Mouse (Mus musculus): Measurements from ENCODE around the gene Strn. TPM values are rescaled to one million over a fixed set of nuclear protein-coding genes. Genes with fewer than 3 reads are reported as not detected.

The Strn gene
- polyA plus RNA-seq, 1 experiment from 2014 or later: 6.3 TPM

DNA sequence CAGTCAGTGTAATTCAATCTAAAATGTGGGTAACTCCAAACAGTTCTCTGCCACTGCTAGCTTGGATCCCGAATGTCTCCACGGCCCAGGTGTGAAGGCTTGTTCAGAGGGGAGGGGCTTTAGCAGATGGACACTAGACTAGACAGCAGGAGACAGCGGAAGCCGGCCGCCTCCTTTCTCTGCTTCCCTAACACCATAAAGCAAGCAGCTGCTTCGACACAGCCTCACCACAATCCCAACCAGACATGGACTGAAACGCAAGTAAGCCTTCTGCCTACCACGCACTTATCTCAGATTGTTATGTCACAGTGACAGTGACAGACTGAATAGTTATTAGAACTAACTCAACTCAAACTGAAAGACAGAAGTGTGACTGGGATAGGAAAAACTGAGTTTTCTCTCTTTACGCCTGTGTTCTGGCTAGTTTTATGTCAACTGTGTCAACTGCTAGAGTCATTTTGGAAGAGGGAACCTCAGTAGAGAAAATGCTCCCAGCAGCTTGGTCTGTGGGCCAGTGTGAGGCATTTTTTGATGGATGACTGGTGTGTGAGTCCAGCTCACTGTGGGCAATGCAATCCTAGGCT, 71.9 kb downstream of the Strn start:
- no peak overlapping the region for H3K27ac ChIP-seq (replicated peaks; ENCODE audit: low read depth, low read length)
- DNase-seq (ENCODE audit: low spot score) (no peak), ATAC-seq (ENCODE audit: insufficient number of reproducible peaks, low FRiP score, low TSS enrichment, low read depth) (no peak)
- H3K4me1 ChIP-seq (ENCODE audit: control insufficient read depth, insufficient read depth, low read length): no peaks in the 10 kb centered on the region
- no peaks in the 10 kb centered on the region for H3K27me3 ChIP-seq (ENCODE audit: control insufficient read depth, insufficient read depth, low read length)
- WGBS: 84% methylated on average over 9 of the region's 9 CpGs
- no peaks in the 10 kb centered on the region for H3K9me3 ChIP-seq (ENCODE audit: control insufficient read depth, low read length)
- H3K4me3 ChIP-seq (ENCODE audit: low read depth, low read length): no peak overlapping the region
- no peak overlapping the region for H3K4me2 ChIP-seq (ENCODE audit: low read depth, severe bottlenecking)
- peaks cover 3% of the 10 kb centered on the region for H3K36me3 ChIP-seq (ENCODE audit: control insufficient read depth, insufficient read depth, low read length)
- no peak overlapping the region for H3K9ac ChIP-seq (ENCODE audit: low read length)

DNA sequence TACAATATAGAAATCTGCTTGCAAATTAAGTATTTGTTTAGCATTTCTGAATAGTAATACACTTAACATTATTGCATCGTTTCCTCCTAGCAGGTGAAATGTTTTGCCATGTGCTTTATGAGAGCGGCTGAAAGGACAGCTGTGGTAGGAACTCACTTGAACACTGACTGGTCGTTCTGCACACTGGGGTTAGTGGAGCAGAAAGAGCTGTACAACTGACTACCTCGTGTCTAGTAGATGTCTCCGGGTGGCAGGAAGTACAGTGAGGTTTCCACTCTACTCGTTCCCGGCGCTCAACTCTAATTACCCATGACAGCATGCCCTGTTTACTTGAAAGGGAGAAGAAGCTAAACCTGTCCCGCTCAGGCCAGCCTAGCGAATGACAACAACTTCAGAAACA, 82.2 kb downstream of the Strn start:
- DNase-seq (ENCODE audit: low spot score) (no peak), ATAC-seq (ENCODE audit: insufficient number of reproducible peaks, low FRiP score, low TSS enrichment, low read depth) (no peak)
- no peaks in the 10 kb centered on the region for H3K9me3 ChIP-seq (ENCODE audit: control insufficient read depth, low read length)
- H3K27me3 ChIP-seq (ENCODE audit: control insufficient read depth, insufficient read depth, low read length): no peaks in the 10 kb centered on the region
- no peak overlapping the region for H3K9ac ChIP-seq (ENCODE audit: low read length)
- no peak overlapping the region for H3K4me3 ChIP-seq (ENCODE audit: low read depth, low read length)
- 82% methylated on average over 10 of the region's 10 CpGs for WGBS
- no peak overlapping the region for H3K27ac ChIP-seq (replicated peaks; ENCODE audit: low read depth, low read length)
- H3K36me3 ChIP-seq (ENCODE audit: control insufficient read depth, insufficient read depth, low read length): peaks cover 9% of the 10 kb centered on the region
- no peaks in the 10 kb centered on the region for H3K4me1 ChIP-seq (ENCODE audit: control insufficient read depth, insufficient read depth, low read length)
- no peak overlapping the region for H3K4me2 ChIP-seq (ENCODE audit: low read depth, severe bottlenecking)

DNA sequence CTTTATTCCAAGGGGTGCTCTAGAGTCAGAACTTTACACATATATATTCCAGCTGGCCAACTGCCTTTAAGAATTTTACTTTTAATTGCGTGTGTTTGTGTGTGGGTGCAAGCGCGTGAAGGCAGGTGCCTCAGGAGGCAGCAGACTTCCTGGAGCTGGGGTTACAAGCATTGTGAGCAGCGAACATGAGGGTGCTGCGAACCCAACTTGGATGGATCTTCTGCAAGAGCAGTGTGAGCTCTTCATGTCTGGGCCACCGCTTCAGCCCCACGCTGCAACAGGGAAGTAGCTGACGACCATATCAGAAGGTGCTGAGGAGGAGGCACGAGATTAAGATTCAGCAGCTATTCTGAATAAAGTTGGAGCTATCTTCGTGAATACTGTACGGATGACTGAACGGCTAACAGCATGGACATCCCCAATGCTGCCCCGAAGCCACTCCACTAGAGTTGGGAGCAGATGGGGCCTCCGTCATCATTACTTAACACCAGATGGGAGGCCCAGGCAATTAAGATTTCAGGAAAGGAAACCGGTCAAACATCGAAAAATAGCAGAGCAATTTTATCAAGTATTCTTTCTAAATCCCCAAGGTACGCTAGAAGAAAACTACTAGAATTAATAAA, 93.0 kb downstream of the Strn start:
- H3K9ac ChIP-seq (ENCODE audit: low read length): no peak overlapping the region
- WGBS: 89% methylated on average over 17 of the region's 17 CpGs
- no peak overlapping the region for H3K4me3 ChIP-seq (ENCODE audit: low read depth, low read length)
- DNase-seq (ENCODE audit: low spot score) (no peak), ATAC-seq (ENCODE audit: insufficient number of reproducible peaks, low FRiP score, low TSS enrichment, low read depth) (no peak)
- H3K9me3 ChIP-seq (ENCODE audit: control insufficient read depth, low read length): no peaks in the 10 kb centered on the region
- H3K36me3 ChIP-seq (ENCODE audit: control insufficient read depth, insufficient read depth, low read length): no peaks in the 10 kb centered on the region
- no peaks in the 10 kb centered on the region for H3K27me3 ChIP-seq (ENCODE audit: control insufficient read depth, insufficient read depth, low read length)
- no peak overlapping the region for H3K27ac ChIP-seq (replicated peaks; ENCODE audit: low read depth, low read length)
- H3K4me2 ChIP-seq (ENCODE audit: low read depth, severe bottlenecking): no peak overlapping the region
- H3K4me1 ChIP-seq (ENCODE audit: control insufficient read depth, insufficient read depth, low read length): no peaks in the 10 kb centered on the region

DNA sequence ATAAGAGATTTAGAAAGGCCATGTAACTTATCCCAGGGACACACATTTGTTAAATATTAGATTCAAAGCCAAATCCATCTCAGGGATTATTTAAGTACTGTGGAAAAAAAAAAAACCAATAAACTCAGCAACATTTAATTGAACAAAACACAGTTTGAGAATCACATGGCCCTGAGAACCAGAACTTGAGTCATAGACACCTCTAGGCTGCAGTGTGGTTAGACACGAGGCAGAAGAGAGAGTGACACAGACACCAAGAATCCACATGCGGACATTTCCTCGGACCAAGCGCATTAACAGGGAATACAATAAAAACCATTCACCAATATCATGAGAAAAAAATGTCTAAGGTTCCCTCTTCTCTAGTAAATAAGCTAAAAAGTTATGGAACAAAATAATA, 94.7 kb downstream of the Strn start:
- Histone ChIP-seq H3K27ac (replicated peaks; ENCODE audit: low read depth, low read length) (no peak overlapping the region), H3K9me3 (ENCODE audit: control insufficient read depth, low read length) (no peaks in the 10 kb centered on the region), H3K36me3 (ENCODE audit: control insufficient read depth, insufficient read depth, low read length) (no peaks in the 10 kb centered on the region), H3K4me3 (ENCODE audit: low read depth, low read length) (no peak overlapping the region), H3K4me2 (ENCODE audit: low read depth, severe bottlenecking) (no peak overlapping the region), H3K4me1 (ENCODE audit: control insufficient read depth, insufficient read depth, low read length) (no peaks in the 10 kb centered on the region), H3K27me3 (ENCODE audit: control insufficient read depth, insufficient read depth, low read length) (no peaks in the 10 kb centered on the region), H3K9ac (ENCODE audit: low read length) (no peak overlapping the region)
- 91% methylated on average over 4 of the region's 4 CpGs for WGBS
- DNase-seq (ENCODE audit: low spot score): no peak
- no peak for ATAC-seq (ENCODE audit: insufficient number of reproducible peaks, low FRiP score, low TSS enrichment, low read depth)

DNA sequence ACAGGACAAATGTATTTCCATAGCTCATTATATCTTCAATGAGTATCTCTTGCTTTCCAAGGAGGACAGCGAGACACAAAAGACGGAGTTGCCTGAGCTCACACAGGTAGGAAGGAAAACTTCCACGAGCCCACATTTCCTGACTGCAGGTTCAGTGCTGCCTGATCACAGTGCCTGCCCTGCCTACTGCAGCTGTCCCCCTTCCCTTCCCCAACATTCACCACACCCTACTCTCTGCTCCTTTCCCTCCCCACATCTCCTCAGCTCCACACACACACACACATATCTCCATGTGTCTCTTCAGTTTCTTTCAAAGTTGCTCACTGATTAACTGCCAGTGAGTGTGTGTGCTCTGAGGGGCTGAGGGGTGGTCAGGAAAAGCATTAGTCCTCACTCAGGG, 96.6 kb downstream of the Strn start:
- H3K4me1 ChIP-seq (ENCODE audit: control insufficient read depth, insufficient read depth, low read length): no peaks in the 10 kb centered on the region
- no peak overlapping the region for H3K4me3 ChIP-seq (ENCODE audit: low read depth, low read length)
- ATAC-seq (ENCODE audit: insufficient number of reproducible peaks, low FRiP score, low TSS enrichment, low read depth) (no peak), DNase-seq (ENCODE audit: low spot score) (no peak)
- no peak overlapping the region for H3K9ac ChIP-seq (ENCODE audit: low read length)
- WGBS: 87% methylated on average over 3 of the region's 3 CpGs
- H3K27me3 ChIP-seq (ENCODE audit: control insufficient read depth, insufficient read depth, low read length): no peaks in the 10 kb centered on the region
- H3K27ac ChIP-seq (replicated peaks; ENCODE audit: low read depth, low read length): no peak overlapping the region
- no peak overlapping the region for H3K4me2 ChIP-seq (ENCODE audit: low read depth, severe bottlenecking)
- H3K36me3 ChIP-seq (ENCODE audit: control insufficient read depth, insufficient read depth, low read length): no peaks in the 10 kb centered on the region
- no peaks in the 10 kb centered on the region for H3K9me3 ChIP-seq (ENCODE audit: control insufficient read depth, low read length)

DNA sequence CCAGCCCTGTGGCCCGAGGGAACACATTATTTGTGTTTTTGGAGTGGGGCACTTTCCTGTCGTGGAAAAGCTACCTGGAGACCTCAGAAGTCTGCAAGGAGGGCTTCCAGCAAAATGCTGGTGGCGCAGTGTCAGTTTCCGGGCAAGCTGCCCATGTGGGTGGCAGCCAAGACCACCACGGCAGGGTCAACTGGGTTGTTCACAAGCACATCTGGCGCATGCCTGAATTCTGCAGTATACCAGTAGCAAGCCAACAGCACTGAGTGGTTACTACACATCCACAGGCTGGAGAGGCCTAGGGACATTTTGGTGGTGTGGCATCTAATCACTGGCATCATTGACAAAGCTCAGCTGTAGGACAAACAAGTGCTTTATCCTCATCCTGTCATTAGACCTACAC, 97.9 kb downstream of the Strn start:
- H3K9me3 ChIP-seq (ENCODE audit: control insufficient read depth, low read length): no peaks in the 10 kb centered on the region
- WGBS: 83% methylated on average over 6 of the region's 6 CpGs
- no peak overlapping the region for H3K27ac ChIP-seq (replicated peaks; ENCODE audit: low read depth, low read length)
- ATAC-seq (ENCODE audit: insufficient number of reproducible peaks, low FRiP score, low TSS enrichment, low read depth) (no peak), DNase-seq (ENCODE audit: low spot score) (no peak)
- H3K4me2 ChIP-seq (ENCODE audit: low read depth, severe bottlenecking): no peak overlapping the region
- no peaks in the 10 kb centered on the region for H3K4me1 ChIP-seq (ENCODE audit: control insufficient read depth, insufficient read depth, low read length)
- H3K36me3 ChIP-seq (ENCODE audit: control insufficient read depth, insufficient read depth, low read length): no peaks in the 10 kb centered on the region
- H3K9ac ChIP-seq (ENCODE audit: low read length): no peak overlapping the region
- H3K27me3 ChIP-seq (ENCODE audit: control insufficient read depth, insufficient read depth, low read length): no peaks in the 10 kb centered on the region
- no peak overlapping the region for H3K4me3 ChIP-seq (ENCODE audit: low read depth, low read length)

DNA sequence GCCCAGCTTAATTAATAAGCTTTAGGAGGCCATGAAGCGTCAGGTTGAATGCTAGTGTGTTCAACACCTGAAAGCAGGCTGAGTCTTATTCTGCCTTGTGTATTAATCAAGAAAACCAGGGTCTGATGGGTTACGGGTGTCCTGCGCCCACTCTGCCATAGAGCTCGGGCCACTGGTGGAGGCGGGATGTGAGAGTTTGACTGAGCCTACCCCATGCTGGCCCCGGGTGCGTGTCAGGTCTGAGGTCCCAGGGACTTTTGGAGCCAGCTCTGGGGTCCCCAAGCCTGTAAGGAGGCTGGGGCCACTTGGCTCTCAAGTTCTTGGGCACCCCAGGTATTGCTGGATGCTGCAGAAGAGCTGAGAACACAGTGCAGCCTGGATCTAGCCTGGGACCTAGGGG, 99.9 kb downstream of the Strn start:
- no peaks in the 10 kb centered on the region for H3K27me3 ChIP-seq (ENCODE audit: control insufficient read depth, insufficient read depth, low read length)
- H3K4me1 ChIP-seq (ENCODE audit: control insufficient read depth, insufficient read depth, low read length): no peaks in the 10 kb centered on the region
- ATAC-seq (ENCODE audit: insufficient number of reproducible peaks, low FRiP score, low TSS enrichment, low read depth) (no peak), DNase-seq (ENCODE audit: low spot score) (peak; percentile 18)
- H3K36me3 ChIP-seq (ENCODE audit: control insufficient read depth, insufficient read depth, low read length): no peaks in the 10 kb centered on the region
- no peak overlapping the region for H3K4me2 ChIP-seq (ENCODE audit: low read depth, severe bottlenecking)
- H3K27ac ChIP-seq (replicated peaks; ENCODE audit: low read depth, low read length): no peak overlapping the region
- no peak overlapping the region for H3K4me3 ChIP-seq (ENCODE audit: low read depth, low read length)
- 89% methylated on average over 7 of the region's 7 CpGs for WGBS
- H3K9ac ChIP-seq (ENCODE audit: low read length): no peak overlapping the region
- H3K9me3 ChIP-seq (ENCODE audit: control insufficient read depth, low read length): no peaks in the 10 kb centered on the region

DNA sequence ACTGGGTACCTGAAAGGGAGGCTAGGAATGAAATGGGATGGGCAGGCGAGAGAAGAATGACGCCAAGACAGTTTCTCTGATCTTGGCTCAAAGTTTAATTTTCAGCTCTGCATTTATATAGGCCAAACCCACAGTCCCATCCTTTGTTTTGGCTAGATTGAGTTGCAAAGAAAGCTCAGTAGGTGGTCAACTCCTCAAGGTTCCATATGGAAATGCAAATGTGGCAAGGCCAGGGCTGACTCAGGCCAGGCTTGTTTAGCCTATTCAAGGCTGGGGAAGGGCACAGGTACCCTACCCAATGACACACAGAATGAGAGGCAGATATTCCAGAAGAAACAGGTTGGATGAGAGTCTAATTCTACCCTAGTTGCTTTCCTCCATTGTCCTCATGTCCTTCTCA, 101.4 kb downstream of the Strn start:
- no peaks in the 10 kb centered on the region for H3K4me1 ChIP-seq (ENCODE audit: control insufficient read depth, insufficient read depth, low read length)
- H3K4me2 ChIP-seq (ENCODE audit: low read depth, severe bottlenecking): no peak overlapping the region
- H3K27me3 ChIP-seq (ENCODE audit: control insufficient read depth, insufficient read depth, low read length): no peaks in the 10 kb centered on the region
- DNase-seq (ENCODE audit: low spot score) (no peak), ATAC-seq (ENCODE audit: insufficient number of reproducible peaks, low FRiP score, low TSS enrichment, low read depth) (no peak)
- H3K9me3 ChIP-seq (ENCODE audit: control insufficient read depth, low read length): no peaks in the 10 kb centered on the region
- no peak overlapping the region for H3K27ac ChIP-seq (replicated peaks; ENCODE audit: low read depth, low read length)
- no peak overlapping the region for H3K9ac ChIP-seq (ENCODE audit: low read length)
- 73% methylated on average over 2 of the region's 2 CpGs for WGBS
- no peaks in the 10 kb centered on the region for H3K36me3 ChIP-seq (ENCODE audit: control insufficient read depth, insufficient read depth, low read length)
- no peak overlapping the region for H3K4me3 ChIP-seq (ENCODE audit: low read depth, low read length)

DNA sequence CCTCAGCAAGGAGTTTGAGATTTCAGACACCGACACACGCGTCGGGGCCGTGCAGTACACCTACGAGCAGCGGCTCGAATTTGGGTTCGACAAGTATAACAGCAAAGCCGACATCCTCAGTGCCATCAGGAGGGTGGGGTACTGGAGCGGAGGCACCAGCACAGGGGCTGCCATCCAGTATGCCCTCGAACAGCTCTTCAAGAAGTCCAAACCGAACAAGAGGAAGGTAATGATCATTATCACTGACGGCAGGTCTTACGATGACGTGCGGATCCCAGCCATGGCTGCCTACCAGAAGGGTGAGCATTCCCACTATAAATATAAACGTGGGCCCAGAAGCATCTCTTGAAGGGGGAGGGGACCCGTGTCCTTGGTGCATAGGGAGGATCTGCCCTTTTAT, 112.1 kb downstream of the Strn start:
- no peak overlapping the region for H3K9ac ChIP-seq (ENCODE audit: low read length)
- H3K27me3 ChIP-seq (ENCODE audit: control insufficient read depth, insufficient read depth, low read length): no peaks in the 10 kb centered on the region
- H3K36me3 ChIP-seq (ENCODE audit: control insufficient read depth, insufficient read depth, low read length): no peaks in the 10 kb centered on the region
- ATAC-seq (ENCODE audit: insufficient number of reproducible peaks, low FRiP score, low TSS enrichment, low read depth) (no peak), DNase-seq (ENCODE audit: low spot score) (no peak)
- H3K4me2 ChIP-seq (ENCODE audit: low read depth, severe bottlenecking): no peak overlapping the region
- H3K4me1 ChIP-seq (ENCODE audit: control insufficient read depth, insufficient read depth, low read length): no peaks in the 10 kb centered on the region
- 93% methylated on average over 19 of the region's 19 CpGs for WGBS
- H3K4me3 ChIP-seq (ENCODE audit: low read depth, low read length): no peak overlapping the region
- no peaks in the 10 kb centered on the region for H3K9me3 ChIP-seq (ENCODE audit: control insufficient read depth, low read length)
- H3K27ac ChIP-seq (replicated peaks; ENCODE audit: low read depth, low read length): no peak overlapping the region
